Mouse (Mus musculus): ENCODE results near the gene Mecr.

The Mecr gene

GRCm38 (mm10) chr4:131890692-131891091 is 47.4 kb downstream of the Mecr start:
- DNase-seq (ENCODE audit: low spot score), result no peak

GRCm38 (mm10) chr4:131897109-131897508 is 53.8 kb downstream of the Mecr start:
- no peak for DNase-seq (ENCODE audit: low spot score)

- no peak for DNase-seq (ENCODE audit: low spot score)
These were observed 54.5 kb downstream of the Mecr start for GRCm38 (mm10) chr4:131897787-131898186.

- peak; percentile 38 for DNase-seq (ENCODE audit: low spot score)
These were observed 55.4 kb downstream of the Mecr start for GRCm38 (mm10) chr4:131898503-131899179.

- DNase-seq (ENCODE audit: low spot score), result no peak
These were observed 55.9 kb downstream of the Mecr start for GRCm38 (mm10) chr4:131899180-131899554.

- DNase-seq (ENCODE audit: low spot score), result no peak
These were observed 57.8 kb downstream of the Mecr start for GRCm38 (mm10) chr4:131901090-131901489.

GRCm38 (mm10) chr4:131904478-131904877 is 61.2 kb downstream of the Mecr start:
- peak; percentile 20 for DNase-seq (ENCODE audit: low spot score)

- DNase-seq (ENCODE audit: low spot score), result no peak
These were observed 63.2 kb downstream of the Mecr start for GRCm38 (mm10) chr4:131906423-131906822.

- no peak for DNase-seq (ENCODE audit: low spot score)
These were observed 64.6 kb downstream of the Mecr start for GRCm38 (mm10) chr4:131907912-131908311.

- DNase-seq (ENCODE audit: low spot score), result peak; percentile 35
These were observed 67.1 kb downstream of the Mecr start for GRCm38 (mm10) chr4:131910237-131910994.

GRCm38 (mm10) chr4:131911521-131911920 is 68.3 kb downstream of the Mecr start:
- no peak for DNase-seq (ENCODE audit: low spot score)

- DNase-seq (ENCODE audit: low spot score), result no peak
These were observed 70.3 kb downstream of the Mecr start for GRCm38 (mm10) chr4:131913526-131913925.

- DNase-seq (ENCODE audit: low spot score), result peak; percentile 17
These were observed 70.9 kb downstream of the Mecr start for GRCm38 (mm10) chr4:131914046-131914643.

- peak; percentile 31 for DNase-seq (ENCODE audit: low spot score)
These were observed 71.7 kb downstream of the Mecr start for GRCm38 (mm10) chr4:131914891-131915469.

GRCm38 (mm10) chr4:131915821-131916328 is 72.6 kb downstream of the Mecr start:
- DNase-seq (ENCODE audit: low spot score), result peak; percentile 14

GRCm38 (mm10) chr4:131916425-131916824 is 73.2 kb downstream of the Mecr start:
- DNase-seq (ENCODE audit: low spot score), result peak; percentile 82

- no peak for DNase-seq (ENCODE audit: low spot score)
These were observed 73.8 kb downstream of the Mecr start for GRCm38 (mm10) chr4:131917010-131917555.
